Mouse (Mus musculus): ENCODE measurements around the gene Olfr1411. TPM values are rescaled to one million over a fixed set of nuclear protein-coding genes. Genes with fewer than 3 reads are reported as not detected.
A peak's percentile ranks its signal among the peaks of the same experiment; 100 is the strongest.

The Olfr1411 gene
- total RNA-seq, 1 experiment from 2014 or later = not detected

GRCm38 (mm10) chr1:92638736-92639135, 44.5 kb downstream of the Olfr1411 start:
- DNase-seq = no peak

- DNase-seq = no peak
Measured at GRCm38 (mm10) chr1:92640393-92640792, 46.2 kb downstream of the Olfr1411 start.

- peak; percentile 95 for DNase-seq
Measured at GRCm38 (mm10) chr1:92641514-92642272, 47.5 kb downstream of the Olfr1411 start, which contains the start of gene Cops9. Cops9 (minus strand) TSS chr1:92641985.

- DNase-seq = no peak
Measured at GRCm38 (mm10) chr1:92643691-92644090, 49.5 kb downstream of the Olfr1411 start.

- DNase-seq = no peak
Measured at GRCm38 (mm10) chr1:92644916-92645315, 50.7 kb downstream of the Olfr1411 start.

GRCm38 (mm10) chr1:92646111-92646510, 51.9 kb downstream of the Olfr1411 start:
- no peak for DNase-seq

- DNase-seq = no peak
Measured at GRCm38 (mm10) chr1:92646601-92647000, 52.4 kb downstream of the Olfr1411 start.

GRCm38 (mm10) chr1:92647026-92647425, 52.8 kb downstream of the Olfr1411 start:
- DNase-seq = no peak

Other genes starting within 250 kb of the Olfr1411 start
- gene Ndufa10, start 120.6 kb upstream of the Olfr1411 start, total RNA-seq (2021) = 626 and 670 TPM in 2 replicates
- not detected in 2 replicates for gene Olfr1416, start 109.3 kb upstream of the Olfr1411 start, total RNA-seq (2021)
- not detected in 2 replicates for gene Olfr1415, start 98.3 kb upstream of the Olfr1411 start, total RNA-seq (2021)
- gene Olfr1414, start 75.8 kb upstream of the Olfr1411 start, total RNA-seq (2021) = not detected in 2 replicates
- not detected in 2 replicates for gene Olfr1413, start 23.1 kb upstream of the Olfr1411 start, total RNA-seq (2021)
- gene Olfr1412, start 8.6 kb upstream of the Olfr1411 start, total RNA-seq (2021) = not detected in 2 replicates
- not detected in 2 replicates for gene Olfr1410, start 11.4 kb downstream of the Olfr1411 start, total RNA-seq (2021)
- gene Olfr12, start 23.4 kb downstream of the Olfr1411 start, total RNA-seq (2021) = not detected in 2 replicates
- gene Cops9, start 47.6 kb downstream of the Olfr1411 start, total RNA-seq (2021) = 264 and 268 TPM in 2 replicates
- gene Otos, start 54.4 kb downstream of the Olfr1411 start, total RNA-seq (2021) = not detected in 2 replicates
- 41.9 and 43.2 TPM in 2 replicates for gene Gpc1, start 237.2 kb downstream of the Olfr1411 start, total RNA-seq (2021)